ENCODE assay signal across 24 mouse cellular contexts in the genomic region with DNA sequence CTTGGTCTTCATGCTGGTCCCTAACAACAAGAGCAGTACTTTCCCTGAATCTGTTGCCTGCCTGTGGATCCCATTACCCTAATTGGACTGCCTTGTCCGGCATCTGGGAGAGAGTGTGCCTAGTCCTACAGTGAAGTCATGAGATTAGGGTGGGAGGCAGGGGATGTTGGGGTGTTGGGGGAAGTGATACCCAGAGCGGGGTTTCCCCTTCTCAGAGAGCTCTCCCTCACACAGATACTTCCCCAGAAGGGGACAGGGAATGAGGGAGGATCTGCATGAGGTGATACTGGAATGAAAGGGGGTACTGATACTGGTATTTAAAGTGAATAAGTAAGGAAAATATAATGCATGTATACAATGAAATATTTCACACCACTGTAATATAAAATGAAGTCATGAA.
DNase-seq lines count a peak whose midpoint lies in the region; ATAC-seq and TF ChIP-seq lines count a peak whose summit lies in the region.
"Had no signal": no experiment of that assay in that cellular context is flagged by ENCODE, and none has a peak within 500 bp of the region (broad histone marks: within the 10 kb centered on the region; RNA-seq: fewer than 3 reads in every experiment).

No protein-coding gene starts in this region.

- in situ Hi-C loops in CH12.LX (cut with MboI; ENCODE audit: low pct_ligation_motif_present, low pct_unique_long_range_greater_than_20kb, low sequenced_read_pairs) = no loop called here

- H3K4me2 ChIP-seq in CH12.LX (ENCODE audit: insufficient read depth, low read depth, poor library complexity, severe bottlenecking) = no peak overlapping the region
- no peak overlapping the region for H3K4me2 ChIP-seq in hindbrain, embryonic 13.5 days
- H3K4me2 ChIP-seq: embryonic facial prominence, embryonic 13.5 days; embryonic facial prominence, embryonic 15.5 days; forebrain, embryonic 12.5 days had no signal

- TF ChIP-seq RAD21 in CH12.LX (IDR thresholded peaks at IDR 0.05; ENCODE audit: low read depth, low read length) = no peak

- no peaks in the 10 kb centered on the region for H3K79me2 ChIP-seq in CH12.LX (replicated peaks; ENCODE audit: control insufficient read depth, extremely low read depth, insufficient read depth, poor library complexity, severe bottlenecking)

- ATAC-seq in granulocyte monocyte progenitor cell, adult 5-6 weeks (replicated peaks; ENCODE audit: poor library complexity, severe bottlenecking) = peak; percentile 71
- peak; percentile 61 for ATAC-seq in megakaryocyte progenitor cell, adult 5-6 weeks (replicated peaks; ENCODE audit: poor library complexity)
- no peak for ATAC-seq in hindbrain, embryonic 13.5 days (ENCODE audit: low FRiP score)
- ATAC-seq: CD4-positive, CD25-positive, alpha-beta regulatory T cell, adult 4 months; forebrain, embryonic 14.5 days; forebrain, embryonic 16.5 days had no signal

- H3K4me1 ChIP-seq in CH12.LX (ENCODE audit: control insufficient read depth in 1 of 2, insufficient read depth in 2 of 2) = peaks cover 4 to 10% of the 10 kb centered on the region in 2 experiments
- H3K4me1 ChIP-seq in hindbrain, embryonic 13.5 days (replicated peaks) = no peaks in the 10 kb centered on the region
- H3K4me1 ChIP-seq: embryonic facial prominence, embryonic 13.5 days; embryonic facial prominence, embryonic 15.5 days; forebrain, embryonic 10.5 days; forebrain, embryonic 12.5 days had no signal

- no peak overlapping the region for H3K27ac ChIP-seq in CH12.LX (ENCODE audit: insufficient read depth, low read depth)
- no peak overlapping the region for H3K27ac ChIP-seq in hindbrain, embryonic 13.5 days
- H3K27ac ChIP-seq: embryonic facial prominence, embryonic 13.5 days; embryonic facial prominence, embryonic 15.5 days; forebrain, embryonic 10.5 days; forebrain, embryonic 12.5 days had no signal

- TF ChIP-seq POLR2A in CH12.LX (IDR thresholded peaks at IDR 0.05; ENCODE audit: low read depth, low read length) = no peak

- 76% methylated on average over 2 of the region's 2 CpGs for WGBS in hindbrain, embryonic 13.5 days

- intact Hi-C loops in heart, postnatal 25 days (cut with DNase I) = no loop called here

- no peak overlapping the region for H3K9ac ChIP-seq in CH12.LX (ENCODE audit: insufficient read depth, low read depth)
- no peak overlapping the region for H3K9ac ChIP-seq in hindbrain, embryonic 13.5 days
- H3K9ac ChIP-seq: embryonic facial prominence, embryonic 13.5 days; embryonic facial prominence, embryonic 15.5 days; forebrain, embryonic 12.5 days had no signal

- peak; percentile 6 for DNase-seq in CH12.LX (ENCODE audit: extremely low read depth)
- DNase-seq in heart, postnatal 4 days = no peak
- no peak for DNase-seq in heart, postnatal 25 days (ENCODE audit: low spot score)
- DNase-seq: adrenal gland, adult 2 months; adrenal gland, postnatal 10 days; adrenal gland, postnatal 25 days; B cell, adult 2 months; cerebellum, adult 11-12 months; cerebellum, adult 2 months; cerebellum, adult 9-10 months; cerebellum, postnatal 10 days; cerebellum, postnatal 25 days; embryo, embryonic 11 days had no signal

- H3K4me3 ChIP-seq in CH12.LX (replicated peaks in 1 of 3; ENCODE audit: low read depth in 2 of 3, low read length in 2 of 3, poor library complexity in 1 of 3) = no peak overlapping the region
- no peak overlapping the region for H3K4me3 ChIP-seq in hindbrain, embryonic 13.5 days
- H3K4me3 ChIP-seq: embryonic facial prominence, embryonic 13.5 days; embryonic facial prominence, embryonic 15.5 days; erythroblast, embryonic 14.5 days; forebrain, embryonic 10.5 days; forebrain, embryonic 12.5 days had no signal

- H3K9me3 ChIP-seq in CH12.LX (replicated peaks; ENCODE audit: low read length) = no peaks in the 10 kb centered on the region
- H3K9me3 ChIP-seq in hindbrain, embryonic 13.5 days = no peaks in the 10 kb centered on the region
- H3K9me3 ChIP-seq: embryonic facial prominence, embryonic 13.5 days; embryonic facial prominence, embryonic 15.5 days; forebrain, embryonic 10.5 days; forebrain, embryonic 12.5 days had no signal

- H3K27me3 ChIP-seq in CH12.LX (replicated peaks) = no peaks in the 10 kb centered on the region
- no peaks in the 10 kb centered on the region for H3K27me3 ChIP-seq in hindbrain, embryonic 13.5 days
- H3K27me3 ChIP-seq: embryonic facial prominence, embryonic 13.5 days; embryonic facial prominence, embryonic 15.5 days; forebrain, embryonic 12.5 days had no signal

- no peaks in the 10 kb centered on the region for H3K36me3 ChIP-seq in CH12.LX (replicated peaks in 1 of 2; ENCODE audit: control insufficient read depth in 1 of 2, insufficient read depth in 1 of 2, low read length in 1 of 2)
- no peaks in the 10 kb centered on the region for H3K36me3 ChIP-seq in hindbrain, embryonic 13.5 days
- H3K36me3 ChIP-seq: embryonic facial prominence, embryonic 13.5 days; embryonic facial prominence, embryonic 15.5 days; forebrain, embryonic 10.5 days; forebrain, embryonic 12.5 days had no signal

- TF ChIP-seq CTCF in CH12.LX (conservative IDR thresholded peaks at IDR 0.05 in 1 of 2, IDR thresholded peaks at IDR 0.05 in 1 of 2; ENCODE audit: low read depth in 2 of 2, low read length in 2 of 2) = no peak

- TF ChIP-seq EP300 in CH12.LX (IDR thresholded peaks at IDR 0.05; ENCODE audit: low read length) = peak; percentile 68

- dilution Hi-C loops in CH12.LX (cut with MboI; ENCODE audit: extremely low pct_ligation_motif_present, extremely low pct_unique_long_range_greater_than_20kb, low sequenced_read_pairs) = no loop called here

TF ChIP-seq in CH12.LX, 34 proteins besides CTCF, POLR2A, EP300 and RAD21:
- TF ChIP-seq MAZ (IDR thresholded peaks at IDR 0.05; ENCODE audit: low read depth, low read length) = peak; percentile 22; the same call in 1 of the 2 replicates
- peak; percentile 60 for TF ChIP-seq IRF4 (IDR thresholded peaks at IDR 0.05; ENCODE audit: low read depth, low read length)
- no peak for TF ChIP-seq SMC3 (IDR thresholded peaks at IDR 0.05; ENCODE audit: low read depth, low read length)
